Mouse (Mus musculus) heart, postnatal 14 days (tissue): ENCODE measurements at regions not wholly inside any gene's neighbourhood (a gene's known extent, or its start where the extent isn't known, plus 50 kb on each side); places are given as distances from the start of the nearest gene placed in this dataset.

Experiments used
- DNase-seq, 2 experiments: peaks; one replicate each; pipeline ENCODE4 v3.0.0; 2021 to 2022
- intact Hi-C: fragments of 180-260 bp; cut with DNase I; formaldehyde crosslinking; loops from one replicate; pipeline ENCODE4 v1.15.1; 2025

DNA sequence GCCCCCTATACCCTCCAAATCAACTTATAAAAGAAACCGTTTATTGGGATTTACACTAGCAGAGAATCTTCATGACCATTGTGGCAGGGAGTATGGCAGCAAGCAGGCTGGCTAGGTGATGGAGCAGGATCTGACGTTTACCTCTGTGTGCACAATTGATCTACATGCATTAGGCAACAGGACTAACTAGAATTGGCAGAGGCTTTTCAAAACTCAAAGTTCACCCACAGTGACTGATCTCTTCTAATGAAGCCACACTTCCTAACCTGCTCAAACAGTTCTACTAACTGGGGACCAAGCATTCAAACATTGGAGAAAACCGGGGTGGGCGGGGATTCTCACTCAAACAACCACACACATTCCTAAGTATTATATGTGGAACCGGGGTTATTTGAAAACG is 1382.9 kb upstream of the Tenm2 start:
- intact Hi-C loops = no loop called here
- no peak for DNase-seq

DNA sequence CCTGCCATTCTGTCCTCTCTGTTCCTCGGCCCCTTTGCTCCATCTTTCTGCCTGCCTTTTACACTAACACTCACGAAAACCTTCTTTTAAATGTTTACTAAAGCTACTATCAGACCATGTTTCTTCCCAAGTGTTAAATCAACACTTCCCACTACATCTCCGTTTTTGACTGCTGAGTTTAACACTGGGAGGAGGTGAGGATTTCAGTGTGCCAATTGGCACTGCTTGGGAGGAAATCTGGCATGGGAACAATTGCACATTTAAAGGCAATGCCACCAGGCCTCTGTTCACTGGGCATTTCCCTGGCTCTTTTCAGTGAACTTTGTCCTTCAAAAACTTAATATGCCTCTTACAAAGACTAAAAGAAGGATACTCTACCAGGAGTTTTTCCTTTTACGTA is 1365.2 kb upstream of the Tenm2 start:
- intact Hi-C loops = no loop called here
- DNase-seq = peak in 1 of 2 experiments; percentile 2

DNA sequence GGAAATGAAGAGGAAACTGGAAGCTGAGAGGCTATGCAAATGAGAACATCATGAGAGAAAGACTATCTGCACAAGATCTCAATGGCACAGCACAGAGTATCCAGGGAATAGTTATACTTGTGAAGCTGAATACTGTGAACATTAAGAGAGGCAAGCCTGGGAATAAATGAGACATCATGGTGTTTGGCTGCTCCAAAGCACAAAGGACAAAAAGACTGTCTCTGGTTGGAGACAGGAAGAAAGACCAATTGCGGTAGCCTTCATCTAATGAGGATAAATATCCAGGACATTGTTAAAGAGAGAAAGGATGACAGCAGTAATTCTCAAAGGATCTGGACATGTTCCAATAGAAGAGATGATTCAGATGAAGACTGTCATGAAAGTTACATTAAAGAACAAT is 1332.8 kb upstream of the Tenm2 start:
- no peak for DNase-seq
- intact Hi-C loops = no loop called here

DNA sequence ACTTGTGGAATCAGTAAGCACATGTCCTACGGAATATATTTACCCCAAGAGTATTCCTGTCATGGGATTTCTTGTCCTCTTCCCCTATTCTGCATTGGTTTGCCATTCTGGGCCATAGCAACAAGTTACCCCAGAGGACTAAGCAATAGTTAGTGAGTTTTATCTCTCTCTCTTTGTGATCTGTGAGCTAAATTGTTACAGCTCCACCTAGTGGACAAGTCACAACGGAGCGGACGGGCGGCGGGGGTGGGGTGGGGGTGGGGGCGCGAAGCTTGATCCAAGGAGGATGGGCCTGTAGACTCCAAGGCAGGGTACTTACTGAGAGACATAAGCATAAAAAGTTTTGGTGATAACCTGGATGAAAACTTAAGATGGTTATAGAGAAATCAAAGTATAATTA is 1308.1 kb upstream of the Tenm2 start:
- intact Hi-C loops = no loop called here
- DNase-seq = peak in 1 of 2 experiments; percentile 4

DNA sequence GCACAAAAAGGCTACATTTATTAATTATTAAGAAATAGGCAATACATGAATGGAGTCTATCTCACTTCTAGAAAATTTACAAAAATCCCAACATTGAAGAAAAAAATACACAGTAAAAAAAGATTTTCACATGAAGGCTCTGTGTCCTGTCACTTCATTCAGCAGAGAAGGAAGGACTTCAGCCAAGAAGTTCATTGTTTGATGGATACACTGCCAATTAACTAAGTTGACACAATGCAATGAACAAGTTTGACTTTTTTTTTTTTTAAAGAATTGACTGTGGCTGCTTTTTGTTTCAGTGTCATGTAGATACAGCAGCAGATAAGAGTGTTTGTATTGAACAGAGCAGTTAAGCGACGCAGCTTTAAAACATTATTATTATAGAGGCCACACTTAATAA is 1304.3 kb upstream of the Tenm2 start:
- DNase-seq = no peak

GRCm38 (mm10) chr11:38532282-38532681 is 1296.5 kb upstream of the Tenm2 start:
- DNase-seq = no peak
- intact Hi-C loops = no loop called here

More for the DNA sequence above, 1304.3 kb upstream of the Tenm2 start:
- intact Hi-C loops = no loop called here

- DNase-seq = no peak
- intact Hi-C loops = no loop called here
These were observed 1273.9 kb upstream of the Tenm2 start for GRCm38 (mm10) chr11:38509676-38510075.

DNA sequence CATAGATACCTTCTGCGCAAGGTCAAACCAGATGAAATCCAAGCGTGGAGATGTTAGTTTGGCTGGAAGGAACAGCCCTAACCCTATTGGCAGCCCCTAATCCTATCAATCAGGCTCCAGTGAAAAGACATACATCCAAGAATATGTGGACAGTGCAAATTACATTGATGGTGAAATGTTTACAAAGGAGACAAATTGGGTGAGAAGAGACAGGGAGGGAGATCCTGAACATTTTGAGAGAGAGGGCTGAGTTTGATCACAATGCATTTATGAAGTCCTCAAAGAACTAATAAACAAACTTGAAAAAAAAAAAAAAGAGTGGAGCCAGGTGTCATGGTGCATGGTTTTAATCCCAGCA is 1228.5 kb upstream of the Tenm2 start:
- intact Hi-C loops = no loop called here
- DNase-seq = no peak

GRCm38 (mm10) chr11:38463568-38464238 is 1227.9 kb upstream of the Tenm2 start:
- no peak for DNase-seq
- intact Hi-C loops = no loop called here

DNA sequence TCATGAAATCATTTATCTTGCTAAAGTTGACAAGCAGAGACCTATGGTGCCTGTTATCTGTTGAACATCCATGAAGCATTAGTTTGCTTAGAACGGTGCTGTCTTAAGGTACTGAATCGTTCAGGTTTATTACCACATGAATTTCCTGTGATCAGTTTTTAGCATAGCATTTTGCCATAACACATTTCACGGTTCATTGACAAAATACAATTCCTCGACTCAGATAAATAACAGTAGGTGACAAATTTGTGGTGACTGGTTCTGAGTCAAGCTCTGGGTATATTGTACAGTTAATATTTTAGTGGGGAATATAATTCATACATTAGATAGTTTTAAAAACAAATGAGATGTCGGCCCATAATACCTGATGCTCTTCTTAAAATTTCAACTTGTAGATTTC is 1207.5 kb upstream of the Tenm2 start:
- intact Hi-C loops = no loop called here
- DNase-seq = no peak

DNA sequence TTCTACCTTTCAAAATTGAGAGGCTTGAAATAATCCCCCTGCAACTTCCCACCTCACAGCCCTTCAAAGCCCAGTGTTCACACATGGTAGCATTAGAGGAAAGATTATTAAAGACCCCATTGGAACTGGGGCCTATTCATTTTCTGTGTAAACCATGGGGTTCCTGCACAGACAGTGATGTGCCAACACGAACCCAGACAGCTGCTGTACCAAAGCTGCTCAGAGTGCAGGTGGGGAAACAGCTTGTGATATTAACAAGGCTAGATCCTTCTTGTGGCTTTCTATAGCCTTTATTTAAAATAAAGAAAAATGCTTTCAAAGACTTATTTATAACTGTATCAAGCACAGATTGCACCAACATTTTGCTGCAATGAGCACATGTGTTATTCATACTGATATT is 1174.5 kb upstream of the Tenm2 start:
- no peak for DNase-seq
- intact Hi-C loops = no loop called here

GRCm38 (mm10) chr11:38397771-38398170 is 1162.0 kb upstream of the Tenm2 start:
- intact Hi-C loops = no loop called here
- no peak for DNase-seq

GRCm38 (mm10) chr11:38386958-38387357 is 1151.2 kb upstream of the Tenm2 start:
- DNase-seq = no peak
- intact Hi-C loops = no loop called here

DNA sequence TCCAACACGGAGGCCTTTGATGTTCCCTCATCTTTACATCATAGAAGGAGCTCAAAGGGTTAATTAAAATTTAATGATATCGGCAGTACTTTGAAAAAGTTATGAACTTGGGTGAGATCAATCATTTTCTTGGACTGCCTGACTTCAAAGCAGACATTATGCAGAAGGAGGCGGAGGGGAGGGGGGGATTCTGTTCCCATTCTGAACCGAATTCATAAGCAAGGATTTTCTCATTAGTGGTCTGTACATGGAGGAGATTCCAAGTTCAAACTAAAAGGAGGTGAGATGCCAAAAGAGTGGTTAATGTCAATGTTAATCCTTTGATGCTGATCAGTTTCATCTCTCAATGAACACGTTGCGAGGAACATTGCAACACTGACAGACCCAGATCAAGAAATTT is 1110.7 kb upstream of the Tenm2 start:
- intact Hi-C loops = no loop called here
- DNase-seq = no peak

- intact Hi-C loops = no loop called here
- DNase-seq = no peak
These were observed 1099.6 kb upstream of the Tenm2 start for GRCm38 (mm10) chr11:38335411-38335810.

DNA sequence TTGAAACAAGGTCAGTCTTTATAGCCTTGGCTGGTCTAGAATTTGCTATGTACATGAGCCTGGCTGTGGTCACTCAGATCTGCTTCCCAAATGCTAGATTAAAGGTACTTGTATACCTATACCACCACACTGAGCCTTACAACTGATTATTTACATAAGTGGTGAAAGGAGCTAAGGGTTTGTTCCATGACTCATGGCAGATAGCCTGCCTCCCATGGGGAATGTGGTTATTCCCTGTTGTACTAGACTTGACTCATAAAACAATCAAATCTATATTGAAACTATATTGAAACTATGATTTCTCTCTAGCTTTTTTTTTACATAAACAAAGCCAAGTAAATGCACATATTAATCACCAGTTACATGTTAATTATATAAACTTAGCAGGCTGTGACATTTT is 1061.9 kb upstream of the Tenm2 start:
- intact Hi-C loops = no loop called here
- DNase-seq = no peak

- no peak for DNase-seq
- intact Hi-C loops = no loop called here
These were observed 1055.5 kb upstream of the Tenm2 start for GRCm38 (mm10) chr11:38291289-38291688.

- no peak for DNase-seq
- intact Hi-C loops = no loop called here
These were observed 1045.2 kb upstream of the Tenm2 start for GRCm38 (mm10) chr11:38280961-38281360.
